Mouse (Mus musculus): Measurements from ENCODE around the gene Ngly1.

DNA sequence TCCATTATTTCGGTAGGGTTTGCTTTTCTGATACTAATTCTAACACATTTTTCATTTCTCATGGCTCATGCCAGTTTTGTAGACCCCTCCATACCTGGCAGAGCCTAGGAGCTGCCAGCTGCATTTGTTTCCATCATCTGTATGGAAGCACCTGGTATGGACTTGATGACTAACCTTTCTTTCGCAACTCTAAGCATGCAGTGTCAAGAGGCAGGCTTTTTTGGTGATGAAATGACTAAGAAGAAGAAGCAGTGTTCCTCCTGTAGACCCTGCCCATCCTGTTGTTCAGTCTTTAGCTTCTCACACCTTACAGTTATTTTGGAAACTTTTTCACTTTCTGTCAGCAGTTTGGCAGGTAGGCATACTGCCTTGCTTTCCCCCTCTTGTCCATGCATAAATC, 20.7 kb downstream of the Ngly1 start:
- TF ChIP-seq CTCF (IDR thresholded peaks at IDR 0.05; ENCODE audit: borderline replicate concordance, extremely low read depth, insufficient read depth, insufficient read length) (no peak), POLR2A (IDR thresholded peaks at IDR 0.05; ENCODE audit: borderline replicate concordance, extremely low read depth, insufficient read depth, insufficient read length, poor library complexity, severe bottlenecking) (no peak)
